Mouse (Mus musculus) C2C12 (cell line): ENCODE results near the gene Fam173a.

Experiments used
- CEBPB ChIP-seq: IDR thresholded peaks from one replicate; pipeline ENCODE4 v1.6.1; 2011; ENCODE audit warnings: low read depth, mild to moderate bottlenecking, control low read depth, moderate library complexity
- CTCF ChIP-seq: IDR thresholded peaks from one replicate; pipeline ENCODE4 v1.5.1; 2011; ENCODE audit not compliant: control insufficient read depth, insufficient read depth, insufficient read length
- FOSL1 ChIP-seq: IDR thresholded peaks from one replicate; pipeline ENCODE4 v1.8.0; 2011; ENCODE audit warnings: mild to moderate bottlenecking, low read length; ENCODE audit not compliant: poor library complexity, insufficient read depth, severe bottlenecking
- MAX ChIP-seq: IDR thresholded peaks from one replicate; pipeline ENCODE4 v1.6.1; 2011; ENCODE audit warnings: mild to moderate bottlenecking, control low read depth
- MYOD1 ChIP-seq: IDR thresholded peaks from one replicate; pipeline ENCODE4 v1.6.1; 2011; ENCODE audit warnings: low read depth; ENCODE audit not compliant: control insufficient read depth, insufficient read length
- MYOG ChIP-seq: IDR thresholded peaks from one replicate; pipeline ENCODE4 v1.6.1; 2011; ENCODE audit not compliant: control insufficient read depth, insufficient read length; ENCODE audit errors: extremely low read depth
- USF1 ChIP-seq: IDR thresholded peaks from one replicate; pipeline ENCODE4 v1.6.1; 2011; ENCODE audit warnings: low read depth, mild to moderate bottlenecking, control low read depth, moderate library complexity

DNA sequence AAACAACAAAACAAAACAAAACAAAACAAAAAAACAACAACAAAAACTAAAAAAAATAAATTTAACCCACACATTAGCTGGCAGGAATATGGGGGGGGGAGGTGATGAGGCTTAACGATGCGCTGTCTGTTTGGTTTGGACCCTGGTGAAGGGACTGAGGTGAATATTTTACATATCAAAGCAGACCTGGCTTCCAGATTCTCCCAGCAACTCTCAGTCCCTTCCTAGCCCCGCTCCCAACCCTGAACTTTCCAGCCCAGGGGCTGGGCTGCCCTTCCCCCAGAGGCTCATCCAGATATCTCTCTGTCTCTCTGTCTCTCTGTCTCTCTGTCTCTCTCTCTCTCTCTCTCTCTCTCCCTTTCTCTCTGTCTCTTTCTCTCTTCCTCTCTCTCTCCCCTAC, 30.1 kb downstream of the Fam173a start:
- TF ChIP-seq CTCF (no peak), FOSL1 (no peak), MYOG (no peak), CEBPB (no peak), MYOD1 (no peak), USF1 (no peak), MAX (no peak)
